Mouse (Mus musculus): Measurements from ENCODE around the gene Foxj1. TPM values are rescaled to one million over a fixed set of nuclear protein-coding genes. Genes with fewer than 3 reads are reported as not detected.
"Not testable (repeated sequence)": the region's sequence is repeated elsewhere in the genome, so short reads cannot be mapped to it uniquely, and the experiment has no call there.

Foxj1 gene
- 0.07 and 0.12 TPM in 2 replicates for polyA plus RNA-seq (2014; fragmentation: Nextera tagmentation; extraction: Ambion mirVana)

DNA sequence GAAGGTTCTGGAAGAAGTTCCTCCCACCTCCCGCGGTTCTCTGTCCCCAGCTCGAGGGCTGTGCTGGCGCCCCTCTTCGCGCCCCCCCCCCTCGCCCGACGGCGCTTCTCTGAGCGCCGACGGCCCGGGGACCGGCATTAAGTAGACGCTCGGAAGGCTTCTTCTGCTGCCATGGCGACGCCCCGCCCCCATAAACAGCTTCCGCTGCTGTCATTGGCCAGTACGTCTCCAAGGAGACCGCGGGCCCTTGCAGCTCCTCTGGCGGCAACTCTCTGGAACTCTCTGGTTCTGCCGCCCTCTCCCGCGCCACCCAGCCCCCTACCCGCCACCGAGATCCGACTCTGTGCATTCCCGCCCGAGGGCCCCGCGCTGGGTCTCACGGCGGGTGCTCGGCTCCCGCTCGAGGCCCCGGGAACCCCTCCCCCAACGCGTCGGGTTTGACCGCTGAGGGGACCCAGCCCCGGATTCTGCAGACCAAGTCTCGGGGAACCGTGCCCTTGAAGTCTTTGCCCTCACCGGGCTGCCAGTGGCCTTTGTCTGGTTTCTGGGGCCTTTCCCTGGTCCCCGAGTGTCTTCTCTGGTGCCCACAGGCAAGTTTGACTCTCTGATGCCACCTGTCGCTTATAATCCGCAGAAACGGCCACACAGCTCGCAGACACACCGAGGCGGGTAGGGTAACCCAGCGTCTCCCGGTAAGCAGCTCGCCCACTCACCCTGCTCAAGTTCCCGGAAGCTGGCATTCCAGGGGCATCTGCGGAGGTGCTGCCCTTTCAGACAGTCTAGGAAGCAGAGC, at the start of gene Foxj1:
Gene Foxj1 (minus strand): TSS at position 156 of the 793 bp plus-strand sequence.
- Histone ChIP-seq H3K27ac (replicated peaks in 1 of 2; ENCODE audit: control insufficient read depth in 1 of 2, insufficient read depth in 1 of 2, low read depth in 2 of 2, low read length in 2 of 2) (0 out of 4 replicates have a peak within 1 kb of the TSS, but pooled peaks of 1 of the 2 experiments have one; percentile 19), H3K27me3 (ENCODE audit: control insufficient read depth, insufficient read depth, low read length) (peaks cover 24% of the 10 kb centered on the region), H3K9me3 (ENCODE audit: control insufficient read depth, low read length) (no peaks in the 10 kb centered on the region), H3K4me2 (ENCODE audit: low read length) (peak within 1 kb of the TSS; percentile 96), H3K9ac (ENCODE audit: low read length) (peak within 1 kb of the TSS; percentile 75), H3K4me1 (ENCODE audit: control insufficient read depth in 2 of 2, insufficient read depth in 2 of 2, low read length in 2 of 2) (peaks cover 11 to 16% of the 10 kb centered on the region in 2 experiments), H3K36me3 (ENCODE audit: control insufficient read depth, insufficient read depth, low read length) (no peaks in the 10 kb centered on the region), H3K4me3 (ENCODE audit: control insufficient read depth in 1 of 2, insufficient read depth in 1 of 2, low read depth in 1 of 2, low read length in 2 of 2) (peak within 1 kb of the TSS; percentile 62 to 64)
- under 1% methylated on average over 51 of the region's 61 CpGs for WGBS
- ATAC-seq (ENCODE audit: insufficient number of reproducible peaks, insufficient read depth, low FRiP score, low read depth): peak; percentile 82

DNA sequence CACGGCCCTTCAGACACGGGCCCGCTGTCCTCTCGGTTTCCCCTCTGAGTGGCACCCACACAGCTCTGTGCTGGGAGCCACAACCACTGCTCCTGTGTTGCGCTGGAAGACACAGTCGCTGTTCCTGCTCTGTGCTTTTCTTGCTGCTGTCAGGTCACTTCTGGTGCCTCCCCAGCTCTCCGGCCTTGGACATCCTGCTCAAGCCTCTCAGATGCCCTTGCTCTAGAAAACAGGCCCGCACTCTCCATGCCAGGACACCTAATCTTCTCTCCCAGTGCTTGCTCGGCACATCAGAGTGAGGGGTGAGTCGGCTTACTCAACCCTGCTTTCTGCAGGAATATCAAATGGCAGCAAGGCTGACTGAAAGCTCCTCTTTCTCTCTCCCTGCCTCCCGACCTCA, 49.0 kb upstream of the Foxj1 start:
- ATAC-seq (ENCODE audit: insufficient number of reproducible peaks, insufficient read depth, low FRiP score, low read depth): no peak
- Histone ChIP-seq H3K4me2 (ENCODE audit: low read length) (no peak overlapping the region), H3K4me3 (ENCODE audit: control insufficient read depth in 1 of 2, insufficient read depth in 1 of 2, low read depth in 1 of 2, low read length in 2 of 2) (no peak overlapping the region), H3K9ac (ENCODE audit: low read length) (peak overlapping the region; percentile 27; the same call in 1 of the 2 replicates), H3K9me3 (ENCODE audit: control insufficient read depth, low read length) (no peaks in the 10 kb centered on the region), H3K4me1 (ENCODE audit: control insufficient read depth in 2 of 2, insufficient read depth in 2 of 2, low read length in 2 of 2) (peaks cover 15 to 25% of the 10 kb centered on the region in 2 experiments), H3K27me3 (ENCODE audit: control insufficient read depth, insufficient read depth, low read length) (no peaks in the 10 kb centered on the region), H3K36me3 (ENCODE audit: control insufficient read depth, insufficient read depth, low read length) (no peaks in the 10 kb centered on the region), H3K27ac (replicated peaks in 1 of 2; ENCODE audit: control insufficient read depth in 1 of 2, insufficient read depth in 1 of 2, low read depth in 2 of 2, low read length in 2 of 2) (no peak overlapping the region)
- WGBS: 74% methylated on average over 11 of the region's 11 CpGs

DNA sequence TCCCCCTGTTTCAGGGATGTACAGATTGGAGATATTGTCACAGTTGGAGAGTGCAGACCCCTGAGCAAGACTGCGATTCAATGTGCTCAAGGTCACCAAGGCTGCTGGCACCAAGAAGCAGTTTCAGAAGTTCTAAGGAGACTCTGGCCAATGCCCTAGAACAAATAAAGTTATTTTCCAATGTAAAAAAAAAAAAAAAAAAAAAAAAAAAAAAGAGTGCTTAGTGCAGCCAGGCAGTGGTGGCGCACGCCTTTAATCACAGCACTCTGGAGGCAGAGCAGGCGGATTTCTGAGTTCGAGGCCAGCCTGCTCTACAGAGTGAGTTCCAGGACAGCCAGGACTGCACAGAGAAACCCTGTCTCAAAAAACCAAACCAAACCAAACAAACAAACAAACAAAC, 47.9 kb upstream of the Foxj1 start:
- H3K4me2 ChIP-seq (ENCODE audit: low read length); ATAC-seq (ENCODE audit: insufficient number of reproducible peaks, insufficient read depth, low FRiP score, low read depth); H3K27me3 ChIP-seq (ENCODE audit: control insufficient read depth, insufficient read depth, low read length); H3K36me3 ChIP-seq (ENCODE audit: control insufficient read depth, insufficient read depth, low read length); H3K9me3 ChIP-seq (ENCODE audit: control insufficient read depth, low read length); H3K27ac ChIP-seq (replicated peaks in 1 of 2; ENCODE audit: control insufficient read depth in 1 of 2, insufficient read depth in 1 of 2, low read depth in 2 of 2, low read length in 2 of 2); H3K4me3 ChIP-seq (ENCODE audit: control insufficient read depth in 1 of 2, insufficient read depth in 1 of 2, low read depth in 1 of 2, low read length in 2 of 2); H3K9ac ChIP-seq (ENCODE audit: low read length): not testable (repeated sequence)
- H3K4me1 ChIP-seq (ENCODE audit: control insufficient read depth in 2 of 2, insufficient read depth in 2 of 2, low read length in 2 of 2): peaks cover 15 to 24% of the 10 kb centered on the region in 2 experiments
- WGBS: 84% methylated on average over 5 of the region's 5 CpGs

DNA sequence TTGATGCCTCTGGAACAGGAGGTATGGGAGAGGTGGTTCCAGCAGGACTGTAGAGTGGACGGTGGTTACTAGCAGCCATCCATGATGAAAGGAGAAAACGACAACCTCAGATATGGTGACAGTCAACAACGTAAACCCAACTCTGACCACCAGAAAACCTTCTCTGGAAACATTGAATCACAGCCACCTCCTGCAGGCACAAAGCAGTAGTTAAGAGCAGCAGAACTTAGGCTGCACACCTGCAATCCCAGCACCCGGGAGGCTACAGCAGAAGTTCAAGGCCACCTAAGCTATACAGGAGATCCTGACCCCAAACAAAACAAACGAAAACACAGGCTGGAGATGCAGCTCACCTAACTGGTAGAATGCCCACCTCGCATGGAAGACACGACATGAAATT, 45.6 kb upstream of the Foxj1 start:
- Histone ChIP-seq H3K27ac (replicated peaks in 1 of 2; ENCODE audit: control insufficient read depth in 1 of 2, insufficient read depth in 1 of 2, low read depth in 2 of 2, low read length in 2 of 2) (no peak overlapping the region), H3K27me3 (ENCODE audit: control insufficient read depth, insufficient read depth, low read length) (no peaks in the 10 kb centered on the region), H3K4me2 (ENCODE audit: low read length) (no peak overlapping the region), H3K9me3 (ENCODE audit: control insufficient read depth, low read length) (no peaks in the 10 kb centered on the region), H3K9ac (ENCODE audit: low read length) (no peak overlapping the region), H3K36me3 (ENCODE audit: control insufficient read depth, insufficient read depth, low read length) (no peaks in the 10 kb centered on the region), H3K4me3 (ENCODE audit: control insufficient read depth in 1 of 2, insufficient read depth in 1 of 2, low read depth in 1 of 2, low read length in 2 of 2) (no peak overlapping the region), H3K4me1 (ENCODE audit: control insufficient read depth in 2 of 2, insufficient read depth in 2 of 2, low read length in 2 of 2) (peaks cover 0 to under 1% of the 10 kb centered on the region in 2 experiments; a peak in 1 of 4 replicates)
- no peak for ATAC-seq (ENCODE audit: insufficient number of reproducible peaks, insufficient read depth, low FRiP score, low read depth)
- 68% methylated on average over 7 of the region's 7 CpGs for WGBS

DNA sequence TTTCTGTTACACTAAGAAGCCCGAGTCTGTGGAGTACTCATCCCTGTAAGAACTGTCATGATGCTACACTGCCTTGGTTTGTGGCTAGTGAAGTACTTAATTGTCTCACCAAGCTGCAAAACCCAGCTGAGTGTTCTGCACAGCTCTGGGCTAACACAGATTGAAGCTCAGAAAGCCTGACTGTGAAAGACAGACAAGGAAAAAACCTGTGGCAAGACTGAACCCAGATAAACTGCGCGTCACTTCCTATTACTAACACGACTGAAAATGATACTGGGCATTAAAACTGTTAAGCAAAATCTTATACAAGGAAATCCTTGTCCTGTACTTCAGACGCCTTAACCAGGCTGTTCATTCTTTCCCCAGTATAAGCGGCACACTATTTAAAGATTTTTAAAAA, 44.3 kb upstream of the Foxj1 start:
- Histone ChIP-seq H3K9me3 (ENCODE audit: control insufficient read depth, low read length) (no peaks in the 10 kb centered on the region), H3K4me2 (ENCODE audit: low read length) (no peak overlapping the region), H3K27ac (replicated peaks in 1 of 2; ENCODE audit: control insufficient read depth in 1 of 2, insufficient read depth in 1 of 2, low read depth in 2 of 2, low read length in 2 of 2) (no peak overlapping the region), H3K4me1 (ENCODE audit: control insufficient read depth in 2 of 2, insufficient read depth in 2 of 2, low read length in 2 of 2) (no peaks in the 10 kb centered on the region), H3K27me3 (ENCODE audit: control insufficient read depth, insufficient read depth, low read length) (no peaks in the 10 kb centered on the region), H3K9ac (ENCODE audit: low read length) (no peak overlapping the region), H3K36me3 (ENCODE audit: control insufficient read depth, insufficient read depth, low read length) (no peaks in the 10 kb centered on the region), H3K4me3 (ENCODE audit: control insufficient read depth in 1 of 2, insufficient read depth in 1 of 2, low read depth in 1 of 2, low read length in 2 of 2) (no peak overlapping the region)
- 71% methylated on average over 6 of the region's 6 CpGs for WGBS
- ATAC-seq (ENCODE audit: insufficient number of reproducible peaks, insufficient read depth, low FRiP score, low read depth): no peak

DNA sequence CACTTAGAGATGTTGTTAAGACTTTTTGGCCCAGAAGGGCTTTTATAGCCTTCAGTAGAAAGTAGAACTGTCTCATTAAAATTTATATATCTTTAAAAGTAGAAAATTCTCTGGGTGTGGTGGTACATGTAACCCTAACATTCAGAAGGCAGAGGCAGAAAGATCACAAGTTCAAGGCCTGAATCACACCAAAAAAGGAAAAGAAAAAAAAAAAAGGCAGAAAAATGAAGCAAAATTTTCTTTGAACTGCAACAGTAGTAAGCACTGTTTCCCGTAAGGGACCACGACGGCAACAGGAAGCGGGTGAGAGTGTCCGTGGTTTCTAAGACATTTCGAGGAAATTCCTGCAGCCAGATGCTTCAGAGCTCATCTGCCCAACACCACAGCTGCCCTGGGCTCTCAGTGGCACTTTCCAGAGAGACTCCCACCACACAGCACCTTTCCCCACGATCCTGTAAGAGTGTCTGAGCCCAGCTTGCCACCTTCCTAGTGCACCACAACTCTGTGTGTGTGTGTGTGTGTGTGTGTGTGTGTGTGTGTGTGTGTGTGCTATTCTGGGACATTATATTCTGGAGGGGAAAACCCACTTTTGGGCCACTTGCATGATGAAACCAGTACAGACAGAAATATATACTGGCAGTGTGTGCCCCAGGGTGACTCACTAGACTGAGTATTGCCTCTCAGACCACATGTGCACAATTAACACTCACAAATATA, 41.9 kb upstream of the Foxj1 start:
- no peak for ATAC-seq (ENCODE audit: insufficient number of reproducible peaks, insufficient read depth, low FRiP score, low read depth)
- Histone ChIP-seq H3K4me1 (ENCODE audit: control insufficient read depth in 2 of 2, insufficient read depth in 2 of 2, low read length in 2 of 2) (no peaks in the 10 kb centered on the region), H3K9ac (ENCODE audit: low read length) (no peak overlapping the region), H3K9me3 (ENCODE audit: control insufficient read depth, low read length) (no peaks in the 10 kb centered on the region), H3K27me3 (ENCODE audit: control insufficient read depth, insufficient read depth, low read length) (no peaks in the 10 kb centered on the region), H3K4me3 (ENCODE audit: control insufficient read depth in 1 of 2, insufficient read depth in 1 of 2, low read depth in 1 of 2, low read length in 2 of 2) (no peak overlapping the region), H3K4me2 (ENCODE audit: low read length) (no peak overlapping the region), H3K36me3 (ENCODE audit: control insufficient read depth, insufficient read depth, low read length) (no peaks in the 10 kb centered on the region), H3K27ac (replicated peaks in 1 of 2; ENCODE audit: control insufficient read depth in 1 of 2, insufficient read depth in 1 of 2, low read depth in 2 of 2, low read length in 2 of 2) (no peak overlapping the region)
- WGBS: 58% methylated on average over 7 of the region's 7 CpGs

DNA sequence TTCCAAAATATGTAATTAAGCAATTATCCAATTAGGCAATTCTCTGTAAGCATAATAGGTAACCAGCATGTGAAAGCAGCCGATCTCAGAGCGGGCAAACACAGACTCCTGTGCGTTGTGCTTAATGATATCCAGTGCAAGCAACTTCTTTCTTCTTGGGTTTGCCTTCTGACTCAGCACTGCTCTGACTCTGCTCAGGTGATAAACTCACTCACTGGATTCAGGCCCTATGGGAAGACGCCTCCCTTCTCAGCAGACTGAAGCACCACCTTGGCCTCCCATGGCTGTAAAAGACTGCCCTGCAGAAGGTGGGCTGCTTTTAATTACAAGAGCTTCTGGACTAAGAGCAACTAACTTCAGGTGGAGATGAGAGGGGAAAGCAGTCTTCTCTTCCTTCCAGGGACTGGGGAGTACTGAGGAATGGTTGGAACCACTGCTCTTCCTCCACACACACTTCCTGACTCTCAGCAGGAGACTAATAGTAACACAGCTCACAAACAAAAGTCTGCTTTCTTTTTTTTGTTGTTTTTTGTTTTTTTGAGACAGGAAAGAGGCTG, 36.8 kb upstream of the Foxj1 start:
- Histone ChIP-seq H3K36me3 (ENCODE audit: control insufficient read depth, insufficient read depth, low read length) (no peaks in the 10 kb centered on the region), H3K9ac (ENCODE audit: low read length) (no peak overlapping the region), H3K27me3 (ENCODE audit: control insufficient read depth, insufficient read depth, low read length) (no peaks in the 10 kb centered on the region), H3K4me2 (ENCODE audit: low read length) (no peak overlapping the region), H3K27ac (replicated peaks in 1 of 2; ENCODE audit: control insufficient read depth in 1 of 2, insufficient read depth in 1 of 2, low read depth in 2 of 2, low read length in 2 of 2) (no peak overlapping the region), H3K4me3 (ENCODE audit: control insufficient read depth in 1 of 2, insufficient read depth in 1 of 2, low read depth in 1 of 2, low read length in 2 of 2) (no peak overlapping the region), H3K9me3 (ENCODE audit: control insufficient read depth, low read length) (no peaks in the 10 kb centered on the region), H3K4me1 (ENCODE audit: control insufficient read depth in 2 of 2, insufficient read depth in 2 of 2, low read length in 2 of 2) (peaks cover 10 to 18% of the 10 kb centered on the region in 2 experiments)
- no peak for ATAC-seq (ENCODE audit: insufficient number of reproducible peaks, insufficient read depth, low FRiP score, low read depth)
- WGBS: 85% methylated on average over 4 of the region's 4 CpGs
